Mouse (Mus musculus): ENCODE measurements at regions not wholly inside any gene's neighbourhood (a gene's known extent, or its start where the extent isn't known, plus 50 kb on each side); places are given as distances from the start of the nearest gene placed in this dataset.

GRCm38 (mm10) chr7:130002002-130002401 lies 410.3 kb downstream of the Wdr11 start:
- no peak for TF ChIP-seq POLR2A (IDR thresholded peaks at IDR 0.05; ENCODE audit: insufficient read depth, low read depth, low read length)
- TF ChIP-seq CTCF (IDR thresholded peaks at IDR 0.05; ENCODE audit: insufficient read depth, low read depth, low read length) = no peak

Data from olfactory bulb, adult 2 months (tissue).